Mouse (Mus musculus) embryonic facial prominence, embryonic 14.5 days (tissue): Measurements from ENCODE around the gene Gabrr1. TPM values are rescaled to one million over a fixed set of nuclear protein-coding genes. Genes with fewer than 3 reads are reported as not detected.

ENCODE experiments used
- ATAC-seq: fragments of 200-750 bp; cut with Nextera tagmentation; 2 replicates; pipeline ENCODE4 v1.8.0; 2017; ENCODE audit warnings: low read depth, moderate number of reproducible peaks, moderate TSS enrichment
- DNase-seq: peaks from one replicate; pipeline ENCODE4 v3.0.0-alpha.2; 2015; ENCODE audit warnings: low spot score
- H3K27ac ChIP-seq: fragments of 300-500 bp; sonication (generic); replicated peaks from 2 replicates; pipeline ENCODE4 v1.5.1; 2014; ENCODE audit warnings: low read depth, mild to moderate bottlenecking, low read length, moderate library complexity
- H3K27me3 ChIP-seq: fragments of 300-500 bp; sonication (generic); replicated peaks from 2 replicates; pipeline ENCODE4 v1.6.1; 2014; ENCODE audit warnings: low read length; ENCODE audit not compliant: control insufficient read depth, insufficient read depth
- H3K36me3 ChIP-seq: fragments of 300-500 bp; sonication (generic); 2 replicates; pipeline ENCODE4 v1.6.1; 2014; ENCODE audit warnings: low read length, mixed read lengths; ENCODE audit not compliant: control insufficient read depth, insufficient read depth
- H3K4me1 ChIP-seq: fragments of 300-500 bp; sonication (generic); 2 replicates; pipeline ENCODE4 v1.6.1; 2014; ENCODE audit warnings: antibody characterized with exemption, low read length; ENCODE audit not compliant: control insufficient read depth, insufficient read depth
- H3K4me2 ChIP-seq: fragments of 300-500 bp; sonication (generic); 2 replicates; pipeline ENCODE4 v1.6.1; 2014; ENCODE audit warnings: low read depth, mild to moderate bottlenecking, low read length, moderate library complexity, mixed read lengths
- H3K4me3 ChIP-seq: fragments of 300-500 bp; sonication (generic); 2 replicates; pipeline ENCODE4 v1.5.1; 2014; ENCODE audit warnings: low read depth, mild to moderate bottlenecking, low read length
- H3K9ac ChIP-seq: fragments of 300-500 bp; sonication (generic); 2 replicates; pipeline ENCODE4 v1.6.1; 2014; ENCODE audit warnings: low read depth, mild to moderate bottlenecking, low read length, moderate library complexity, mixed read lengths
- H3K9me3 ChIP-seq: fragments of 300-500 bp; sonication (generic); 2 replicates; pipeline ENCODE4 v1.6.1; 2016; ENCODE audit warnings: low read length; ENCODE audit not compliant: control insufficient read depth
- WGBS: fragments of 180-500 bp; shearing (Covaris S2); extraction: QIAGEN DNeasy Blood & Tissue Kit; methylation state at CpG from one replicate; pipeline ENCODE4 v1.1.7; 2014; 5-methylcytosine and 5-hydroxymethylcytosine counted together
- polyA plus RNA-seq: library from polyadenylated mRNA; unstranded; fragments of >200 nt; fragmentation: Nextera tagmentation; extraction: Ambion mirVana; gene quantifications from 2 replicates; pipeline ENCODE4 v1.2.1, GENCODE M21; 2014

Gabrr1 gene
- polyA plus RNA-seq, 1 experiment from 2014 or later, result not detected

DNA sequence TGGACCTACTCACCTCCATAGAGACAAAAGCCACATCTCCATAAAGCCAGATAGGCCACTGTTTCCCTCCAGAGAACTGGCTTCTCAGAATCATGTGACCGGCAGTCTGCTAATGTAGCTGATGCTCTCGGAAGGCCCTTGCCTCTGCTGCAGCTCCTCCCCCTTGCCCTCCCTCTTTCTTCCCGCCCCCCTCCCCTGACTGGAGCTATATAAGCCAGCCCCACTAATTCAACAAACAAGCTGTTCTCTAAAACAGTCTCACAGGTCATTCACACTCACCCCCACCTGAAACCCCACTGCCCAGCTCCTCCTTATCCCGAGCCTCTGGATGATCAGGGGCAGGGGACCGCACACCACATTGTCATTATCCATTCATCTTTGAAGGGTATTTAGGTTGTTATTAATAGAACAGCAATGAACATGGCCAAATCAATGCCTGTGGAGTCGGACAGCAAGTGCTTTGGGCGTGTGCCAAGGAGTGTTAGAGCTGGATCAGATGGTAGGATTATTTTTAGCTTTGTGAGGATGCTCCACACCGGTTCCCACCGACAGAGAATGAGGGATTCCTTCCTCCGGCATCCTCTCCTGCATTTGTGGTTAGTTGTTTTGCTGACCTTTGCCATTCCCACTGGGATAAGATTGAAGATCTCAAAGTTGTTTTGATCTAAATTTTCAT, 6.8 kb upstream of the Gabrr1 start:
- no peaks in the 10 kb centered on the region for H3K27me3 ChIP-seq
- peak; percentile 24 for DNase-seq
- no peak overlapping the region for H3K9ac ChIP-seq
- WGBS, result 67% methylated on average over 10 of the region's 10 CpGs
- no peaks in the 10 kb centered on the region for H3K9me3 ChIP-seq
- H3K4me1 ChIP-seq, result no peaks in the 10 kb centered on the region
- ATAC-seq, result no peak
- H3K4me3 ChIP-seq, result no peak overlapping the region
- H3K4me2 ChIP-seq, result no peak overlapping the region
- H3K36me3 ChIP-seq, result no peaks in the 10 kb centered on the region
- no peak overlapping the region for H3K27ac ChIP-seq

DNA sequence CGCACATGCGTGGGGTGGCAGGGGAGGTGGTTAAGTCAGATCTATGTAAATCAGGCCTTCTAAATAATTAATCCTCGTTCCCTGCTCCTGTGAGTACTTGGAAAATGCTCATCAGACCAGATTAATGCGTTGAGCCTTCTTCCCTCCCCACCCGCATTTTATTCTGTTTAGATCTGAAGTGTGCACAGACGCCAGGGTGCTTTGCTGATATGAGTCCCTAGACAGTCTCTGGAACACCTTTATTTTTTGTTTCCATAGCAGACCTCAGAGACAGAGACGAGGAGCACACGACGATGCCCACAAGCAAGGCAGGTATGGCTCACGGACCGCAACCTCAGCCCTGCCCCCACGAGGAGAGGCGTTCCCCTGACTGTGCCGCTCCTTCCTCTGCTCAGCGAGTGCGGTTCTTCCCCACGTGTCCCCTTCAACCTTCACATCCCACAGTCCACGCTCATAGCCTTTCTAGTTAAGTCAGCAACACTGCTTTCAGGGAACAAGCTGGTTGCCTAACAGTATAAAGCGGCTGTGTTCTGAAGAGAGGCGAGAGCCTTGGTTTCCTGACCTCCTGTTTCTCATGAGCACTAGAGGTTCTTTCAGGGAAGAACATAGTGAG, 14.5 kb downstream of the Gabrr1 start:
- Histone ChIP-seq H3K27me3 (0 out of 2 replicates have a peak, but pooled peaks cover 13% of the 10 kb centered on the region), H3K4me2 (peak overlapping the region; percentile 21), H3K4me3 (no peak overlapping the region), H3K9me3 (no peaks in the 10 kb centered on the region), H3K9ac (0 out of 2 replicates have a peak overlapping the region, but pooled peaks have one; percentile 21), H3K4me1 (no peaks in the 10 kb centered on the region), H3K36me3 (no peaks in the 10 kb centered on the region), H3K27ac (no peak overlapping the region)
- peak; percentile 41; the same call in 1 of the 2 replicates for ATAC-seq
- WGBS, result 35% methylated on average over 20 of the region's 20 CpGs
- no peak for DNase-seq

DNA sequence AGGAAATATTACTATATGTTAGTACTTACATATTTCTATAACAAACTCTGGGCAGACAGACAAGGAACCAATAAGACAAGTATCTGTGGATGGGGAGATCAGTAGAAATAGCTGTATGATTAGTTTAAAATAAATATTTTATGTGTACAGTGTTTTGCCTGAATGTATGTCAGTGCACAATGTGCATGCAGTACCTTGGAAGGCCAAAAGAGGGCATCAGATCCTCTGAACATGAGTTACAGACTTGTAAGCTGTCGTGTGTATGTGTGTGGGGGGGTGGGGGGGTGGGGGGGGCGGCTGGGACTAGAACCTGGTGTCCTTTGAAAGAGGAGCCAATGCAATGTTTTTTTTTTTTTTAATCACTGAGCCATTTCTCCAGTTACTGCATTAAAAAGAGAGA, 15.5 kb downstream of the Gabrr1 start:
- Histone ChIP-seq H3K9ac (no peak overlapping the region), H3K36me3 (no peaks in the 10 kb centered on the region), H3K27me3 (0 out of 2 replicates have a peak, but pooled peaks cover 13% of the 10 kb centered on the region), H3K27ac (no peak overlapping the region), H3K9me3 (no peaks in the 10 kb centered on the region), H3K4me3 (no peak overlapping the region), H3K4me2 (no peak overlapping the region), H3K4me1 (no peaks in the 10 kb centered on the region)
- no peak for ATAC-seq
- DNase-seq, result peak; percentile 60
- 15% methylated on average over 2 of the region's 2 CpGs for WGBS

GRCm38 (mm10) chr4:33149150-33149549, 16.8 kb downstream of the Gabrr1 start:
- no peak for ATAC-seq
- no peak overlapping the region for H3K27ac ChIP-seq
- no peaks in the 10 kb centered on the region for H3K36me3 ChIP-seq
- no peaks in the 10 kb centered on the region for H3K4me1 ChIP-seq
- H3K9ac ChIP-seq, result no peak overlapping the region
- H3K4me3 ChIP-seq, result no peak overlapping the region
- H3K4me2 ChIP-seq, result no peak overlapping the region
- WGBS, result 55% methylated on average over 7 of the region's 7 CpGs
- 0 out of 2 replicates have a peak, but pooled peaks cover 13% of the 10 kb centered on the region for H3K27me3 ChIP-seq
- peak; percentile 14 for DNase-seq
- H3K9me3 ChIP-seq, result no peaks in the 10 kb centered on the region

DNA sequence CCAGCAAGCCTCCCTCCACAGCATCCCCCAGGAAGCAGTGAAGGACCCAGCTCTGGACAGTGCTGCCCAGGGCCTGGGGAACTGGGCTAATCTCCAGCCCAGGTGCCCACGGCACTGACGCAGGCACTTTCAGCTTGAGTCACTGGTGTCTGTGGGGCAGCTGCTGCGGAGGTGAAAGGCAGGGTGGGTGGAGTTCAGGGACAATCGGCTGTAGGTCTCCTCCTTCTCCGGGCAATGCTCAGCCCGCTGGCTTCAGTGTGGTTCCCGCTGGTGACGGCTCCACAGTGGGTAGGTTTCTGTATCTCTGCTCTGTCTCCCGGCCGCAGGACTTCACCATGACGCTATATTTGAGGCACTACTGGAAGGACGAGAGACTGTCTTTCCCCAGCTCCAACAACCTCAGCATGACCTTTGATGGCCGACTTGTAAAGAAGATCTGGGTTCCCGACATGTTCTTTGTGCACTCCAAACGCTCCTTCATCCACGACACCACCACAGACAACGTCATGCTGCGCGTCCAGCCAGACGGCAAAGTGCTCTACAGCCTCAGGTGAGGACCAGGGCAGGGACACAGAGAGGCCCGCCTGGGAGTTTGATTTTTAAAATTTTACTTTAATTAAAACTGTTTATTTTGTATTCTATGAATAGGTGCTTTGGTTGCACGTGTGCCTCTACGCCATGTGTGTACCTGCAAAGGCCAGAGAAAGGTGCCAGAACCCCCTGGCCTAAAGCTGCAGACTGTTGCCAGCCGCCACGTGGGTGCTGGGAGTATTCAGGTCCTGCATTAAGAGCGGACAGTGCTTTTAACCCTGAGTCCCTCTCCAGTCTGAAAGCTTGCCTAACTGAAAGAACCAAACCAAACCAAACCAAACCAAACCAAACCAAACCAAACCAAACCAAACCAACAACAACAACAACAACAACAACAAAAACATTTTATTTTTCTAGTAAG, 20.0 kb downstream of the Gabrr1 start:
- 88% methylated on average over 25 of the region's 26 CpGs for WGBS
- H3K27me3 ChIP-seq, result 0 out of 2 replicates have a peak, but pooled peaks cover under 1% of the 10 kb centered on the region
- no peak for DNase-seq
- no peak overlapping the region for H3K27ac ChIP-seq
- H3K4me1 ChIP-seq, result no peaks in the 10 kb centered on the region
- H3K9ac ChIP-seq, result no peak overlapping the region
- H3K36me3 ChIP-seq, result no peaks in the 10 kb centered on the region
- ATAC-seq, result no peak
- H3K4me3 ChIP-seq, result no peak overlapping the region
- H3K9me3 ChIP-seq, result no peaks in the 10 kb centered on the region
- no peak overlapping the region for H3K4me2 ChIP-seq

DNA sequence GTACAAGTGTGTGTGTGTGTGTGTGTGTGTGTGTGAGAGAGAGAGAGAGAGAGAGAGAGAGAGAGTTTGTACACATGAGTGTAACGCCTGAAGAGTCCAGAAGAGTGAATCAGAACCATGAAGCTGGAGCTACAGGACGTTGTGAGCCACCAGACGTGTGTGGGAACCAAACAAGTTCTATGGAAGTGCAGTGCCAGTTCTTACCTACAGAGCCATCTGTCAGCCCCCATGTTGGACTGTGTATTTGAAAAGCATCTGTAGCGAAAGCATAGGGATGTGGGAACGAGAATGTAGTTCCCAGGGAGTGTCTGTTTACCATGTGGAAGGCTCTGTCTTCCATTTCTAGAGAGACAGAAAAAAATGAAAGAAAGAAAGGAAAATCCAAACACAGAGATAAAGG, 51.2 kb downstream of the Gabrr1 start:
- no peak overlapping the region for H3K27ac ChIP-seq
- H3K9me3 ChIP-seq, result no peaks in the 10 kb centered on the region
- DNase-seq, result no peak
- H3K4me3 ChIP-seq, result no peak overlapping the region
- no peak overlapping the region for H3K4me2 ChIP-seq
- H3K4me1 ChIP-seq, result no peaks in the 10 kb centered on the region
- ATAC-seq, result no peak
- H3K9ac ChIP-seq, result no peak overlapping the region
- WGBS, result 76% methylated on average over 5 of the region's 5 CpGs
- H3K36me3 ChIP-seq, result 0 out of 2 replicates have a peak, but pooled peaks cover 3% of the 10 kb centered on the region
- no peaks in the 10 kb centered on the region for H3K27me3 ChIP-seq

GRCm38 (mm10) chr4:33188164-33188563, 55.8 kb downstream of the Gabrr1 start:
- DNase-seq (peak; percentile 83), ATAC-seq (peak; percentile 13; the same call in 1 of the 2 replicates)
- H3K27ac ChIP-seq, result no peak overlapping the region
- peak overlapping the region; percentile 64 for H3K4me3 ChIP-seq
- peak overlapping the region; percentile 85 for H3K4me2 ChIP-seq
- no peaks in the 10 kb centered on the region for H3K27me3 ChIP-seq
- no peaks in the 10 kb centered on the region for H3K4me1 ChIP-seq
- H3K9me3 ChIP-seq, result no peaks in the 10 kb centered on the region
- H3K36me3 ChIP-seq, result 0 out of 2 replicates have a peak, but pooled peaks cover 3% of the 10 kb centered on the region
- WGBS, result 17% methylated on average over 9 of the region's 9 CpGs
- H3K9ac ChIP-seq, result no peak overlapping the region; the same call in 1 of the 2 replicates
